In genomic region chr1:88301121-88302014, GRCm38 (mm10) we compare ENCODE assay signal across 9 mouse cellular contexts. TPM values are rescaled to one million over a fixed set of nuclear protein-coding genes. Genes with fewer than 3 reads are reported as not detected.
DNase-seq lines count a peak whose midpoint lies in the region; ATAC-seq and TF ChIP-seq lines count a peak whose summit lies in the region.
"Had no signal": no experiment of that assay in that cellular context is flagged by ENCODE, and none has a peak within 500 bp of the region (broad histone marks: within the 10 kb centered on the region; RNA-seq: fewer than 3 reads in every experiment).

No protein-coding gene starts in this region.

- peak; percentile 72 for TF ChIP-seq CTCF in midbrain, postnatal 0 days (IDR thresholded peaks at IDR 0.05)

- H3K36me3 ChIP-seq in heart, embryonic 15.5 days = no peaks in the 10 kb centered on the region
- H3K36me3 ChIP-seq in hindbrain, embryonic 12.5 days = no peaks in the 10 kb centered on the region
- no peaks in the 10 kb centered on the region for H3K36me3 ChIP-seq in midbrain, postnatal 0 days (ENCODE audit: insufficient read depth, low read length)

- H3K9ac ChIP-seq in heart, embryonic 15.5 days = no peak overlapping the region
- H3K9ac ChIP-seq in hindbrain, embryonic 12.5 days = no peak overlapping the region
- H3K9ac ChIP-seq in midbrain, postnatal 0 days (replicated peaks; ENCODE audit: low read length, poor library complexity, severe bottlenecking) = no peak overlapping the region

- no peaks in the 10 kb centered on the region for H3K4me1 ChIP-seq in heart, embryonic 15.5 days (replicated peaks)
- no peaks in the 10 kb centered on the region for H3K4me1 ChIP-seq in hindbrain, embryonic 12.5 days
- no peaks in the 10 kb centered on the region for H3K4me1 ChIP-seq in midbrain, postnatal 0 days (ENCODE audit: insufficient read depth, low read length)

- H3K4me3 ChIP-seq in heart, embryonic 15.5 days = no peak overlapping the region
- no peak overlapping the region for H3K4me3 ChIP-seq in hindbrain, embryonic 12.5 days
- H3K4me3 ChIP-seq in midbrain, postnatal 0 days (ENCODE audit: low read depth, low read length) = no peak overlapping the region

- ATAC-seq in heart, embryonic 15.5 days (replicated peaks; ENCODE audit: insufficient number of reproducible peaks, insufficient read depth, low FRiP score, low read depth) = 0 out of 2 replicates have a peak, but pooled peaks have one; percentile 1
- peak; percentile 12; the same call in 1 of the 2 replicates for ATAC-seq in hindbrain, embryonic 12.5 days (ENCODE audit: low FRiP score)
- no peak; the same call in 1 of the 2 replicates for ATAC-seq in midbrain, postnatal 0 days (ENCODE audit: low FRiP score)
- ATAC-seq in monocyte, adult 5-6 weeks (replicated peaks; ENCODE audit: insufficient number of reproducible peaks, low FRiP score, low TSS enrichment, poor library complexity, severe bottlenecking) = no peak

- no peak overlapping the region for H3K4me2 ChIP-seq in heart, embryonic 15.5 days
- H3K4me2 ChIP-seq in hindbrain, embryonic 12.5 days (replicated peaks) = no peak overlapping the region
- no peak overlapping the region for H3K4me2 ChIP-seq in midbrain, postnatal 0 days (ENCODE audit: low read depth, low read length, poor library complexity, severe bottlenecking)

- no peaks in the 10 kb centered on the region for H3K27me3 ChIP-seq in heart, embryonic 15.5 days
- H3K27me3 ChIP-seq in hindbrain, embryonic 12.5 days = no peaks in the 10 kb centered on the region
- no peaks in the 10 kb centered on the region for H3K27me3 ChIP-seq in midbrain, postnatal 0 days (ENCODE audit: insufficient read depth, low read length)

- H3K27ac ChIP-seq in heart, embryonic 15.5 days = no peak overlapping the region
- H3K27ac ChIP-seq in hindbrain, embryonic 12.5 days = no peak overlapping the region
- no peak overlapping the region for H3K27ac ChIP-seq in midbrain, postnatal 0 days (ENCODE audit: low read depth, low read length)

- intact Hi-C loops in heart, postnatal 14 days (cut with DNase I) = no loop called here

- WGBS in heart, embryonic 15.5 days = 61% methylated on average over 9 of the region's 9 CpGs
- WGBS in hindbrain, embryonic 12.5 days = 69% methylated on average over 9 of the region's 9 CpGs
- WGBS in midbrain, postnatal 0 days = 67% methylated on average over 9 of the region's 9 CpGs

- DNase-seq in heart, postnatal 14 days = no peak
- DNase-seq in MN1 (ENCODE audit: low spot score) = peak; percentile 43
- peak; percentile 45 for DNase-seq in midbrain, postnatal 0 days (ENCODE audit: low spot score)
- DNase-seq in spleen, adult 18-20 months = no peak
- no peak for DNase-seq in cerebellum, adult 11-12 months

- H3K9me3 ChIP-seq in heart, embryonic 15.5 days (replicated peaks) = peaks cover 32% of the 10 kb centered on the region
- H3K9me3 ChIP-seq in hindbrain, embryonic 12.5 days (replicated peaks) = peaks cover 94% of the 10 kb centered on the region
- H3K9me3 ChIP-seq in midbrain, postnatal 0 days (ENCODE audit: low read length) = peaks cover 86% of the 10 kb centered on the region

RNA-seq across cellular contexts. Expression of gene Trpm8, which starts 23.9 kb away (rescaled TPM):
- not detected in 2 replicates for polyA plus RNA-seq in heart, embryonic 15.5 days (2015; fragmentation: Nextera tagmentation; extraction: Ambion mirVana)
- total RNA-seq in heart, postnatal 14 days (2021) = not detected
- polyA plus RNA-seq in hindbrain, embryonic 12.5 days (2016; fragmentation: Nextera tagmentation; extraction: Ambion mirVana) = not detected in 2 replicates
- 1.2 TPM in 2 replicates for total RNA-seq in midbrain, postnatal 0 days (2014; rRNA removed)
- 0.21 and 0.29 TPM in 2 replicates for polyA plus RNA-seq in midbrain, postnatal 0 days (2015; fragmentation: Nextera tagmentation; extraction: Ambion mirVana)
- not detected in 3 replicates for total RNA-seq in monocyte, adult 5-6 weeks (2017)
- polyA plus RNA-seq: large intestine, adult 2 months had no signal

RNA-seq across cellular contexts. Expression of gene Hjurp, which starts 23.9 kb away (rescaled TPM):
- polyA plus RNA-seq in heart, embryonic 15.5 days (2015; fragmentation: Nextera tagmentation; extraction: Ambion mirVana) = 93.4 and 119 TPM in 2 replicates
- total RNA-seq in heart, postnatal 14 days (2021) = 10 to 100 TPM; 25.4 to 32.1 TPM
- 167 and 169 TPM in 2 replicates for polyA plus RNA-seq in hindbrain, embryonic 12.5 days (2016; fragmentation: Nextera tagmentation; extraction: Ambion mirVana)
- 88.0 and 96.8 TPM in 2 replicates for total RNA-seq in midbrain, postnatal 0 days (2014; rRNA removed)
- polyA plus RNA-seq in midbrain, postnatal 0 days (2015; fragmentation: Nextera tagmentation; extraction: Ambion mirVana) = 42.3 and 45.9 TPM in 2 replicates
- total RNA-seq in monocyte, adult 5-6 weeks (2017) = 79.2 to 121 TPM (median 80.4 TPM) in 3 replicates

Comparison
In these comparisons a context has a peak if more than half of its experiments do, and no peak if none do; other contexts are left out.
1. ATAC-seq: peak in heart, embryonic 15.5 days (single experiment) and hindbrain, embryonic 12.5 days (single experiment); none in midbrain, postnatal 0 days (single experiment) and monocyte, adult 5-6 weeks (single experiment).
2. DNase-seq: peak in MN1 (single experiment) and midbrain, postnatal 0 days (single experiment); none in heart, postnatal 14 days (0 of 2), spleen, adult 18-20 months (0 of 2) and cerebellum, adult 11-12 months (single experiment).